Mouse (Mus musculus) ES-CJ7 (cell line): ENCODE measurements around the gene Sec1.

ENCODE experiments used
- DNase-seq: peaks from one replicate; pipeline ENCODE4 v3.0.0; 2011; ENCODE audit warnings: low read depth, low spot score

Gene Sec1

DNA sequence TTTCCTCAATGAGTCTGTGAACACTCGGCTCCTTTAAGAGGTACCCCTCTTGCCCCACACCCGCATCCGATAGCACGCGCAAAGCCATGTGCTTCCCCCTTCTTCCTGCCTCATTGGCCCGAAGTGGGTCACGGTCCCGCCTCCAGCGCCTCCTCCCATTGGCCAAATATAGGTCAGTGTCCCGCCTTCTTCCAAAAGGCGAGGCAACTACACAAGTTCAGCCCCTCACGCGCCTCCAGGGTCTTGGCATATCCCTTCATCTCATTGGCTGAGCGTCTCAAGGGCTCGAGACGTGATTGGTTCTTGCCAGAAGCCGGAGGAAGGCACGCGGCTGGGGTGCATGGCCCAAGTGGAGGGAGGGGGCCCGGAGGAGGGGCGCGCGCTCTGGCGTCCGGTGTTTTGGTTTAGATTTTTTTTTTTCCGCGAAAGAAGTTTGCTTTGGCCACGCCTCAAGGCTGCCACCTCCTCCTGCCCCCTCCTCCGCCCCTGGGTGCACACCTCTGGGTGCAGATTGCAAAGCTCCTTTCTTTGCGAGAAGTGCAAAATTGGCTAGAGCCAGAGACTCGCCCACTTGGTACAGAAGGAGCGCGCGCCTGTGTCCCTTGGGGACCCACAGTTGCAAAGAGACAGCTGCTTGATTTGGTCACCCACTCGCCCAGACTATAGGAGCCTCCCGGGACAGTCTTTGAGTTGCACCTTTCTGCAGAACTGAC lies 10.7 kb upstream of the Sec1 start, which contains the start of gene Dbp:
TSS of gene Dbp (plus strand) at position 359 of the 713 bp plus-strand sequence.
- DNase-seq = peak; percentile 99

DNA sequence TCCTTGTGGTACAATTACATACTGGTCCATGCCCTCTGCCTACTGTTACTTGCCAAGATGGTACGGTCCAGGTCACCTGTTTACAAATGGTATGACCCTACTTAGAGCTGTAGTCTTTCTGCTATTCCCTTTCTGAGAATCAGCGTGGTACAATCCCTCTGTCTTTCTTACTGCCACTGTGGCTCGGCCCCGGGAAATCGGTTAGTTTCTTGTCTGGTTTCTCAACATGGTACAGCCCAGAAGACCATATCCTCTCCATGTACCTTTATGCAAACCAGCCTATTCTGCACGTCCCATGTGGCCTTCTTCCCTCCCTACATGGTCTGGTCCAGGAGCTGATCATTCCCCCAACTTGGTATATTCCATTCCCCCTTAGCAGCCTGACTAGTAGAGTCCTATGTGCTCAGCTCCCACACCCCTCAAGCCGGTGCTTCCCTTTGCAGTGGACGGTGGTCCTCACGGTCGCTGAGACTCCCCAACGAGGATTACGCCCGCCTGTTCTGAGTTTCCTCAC lies 9.9 kb upstream of the Sec1 start:
- DNase-seq = peak; percentile 69

DNA sequence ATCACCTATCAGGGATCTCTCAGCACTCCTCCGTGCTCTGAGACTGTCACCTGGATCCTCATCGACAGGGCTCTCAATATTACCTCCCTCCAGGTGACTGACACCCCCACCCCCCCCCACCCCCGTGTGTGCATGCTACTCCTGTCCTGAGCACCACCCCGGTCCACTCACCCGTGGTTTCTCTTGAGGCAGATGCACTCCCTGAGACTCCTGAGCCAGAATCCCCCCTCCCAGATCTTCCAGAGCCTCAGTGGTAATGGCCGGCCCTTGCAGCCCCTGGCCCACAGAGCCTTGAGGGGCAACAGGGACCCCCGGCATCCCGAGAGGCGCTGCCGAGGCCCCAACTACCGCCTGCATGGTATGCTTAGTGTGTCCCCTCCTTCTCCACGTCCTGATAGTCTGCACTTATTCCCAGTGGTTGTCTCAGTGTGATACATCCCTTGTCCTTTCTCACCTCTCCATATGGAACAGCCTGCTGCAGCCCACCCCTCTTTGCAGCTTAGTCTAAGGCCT lies 9.4 kb upstream of the Sec1 start:
- no peak for DNase-seq

DNA sequence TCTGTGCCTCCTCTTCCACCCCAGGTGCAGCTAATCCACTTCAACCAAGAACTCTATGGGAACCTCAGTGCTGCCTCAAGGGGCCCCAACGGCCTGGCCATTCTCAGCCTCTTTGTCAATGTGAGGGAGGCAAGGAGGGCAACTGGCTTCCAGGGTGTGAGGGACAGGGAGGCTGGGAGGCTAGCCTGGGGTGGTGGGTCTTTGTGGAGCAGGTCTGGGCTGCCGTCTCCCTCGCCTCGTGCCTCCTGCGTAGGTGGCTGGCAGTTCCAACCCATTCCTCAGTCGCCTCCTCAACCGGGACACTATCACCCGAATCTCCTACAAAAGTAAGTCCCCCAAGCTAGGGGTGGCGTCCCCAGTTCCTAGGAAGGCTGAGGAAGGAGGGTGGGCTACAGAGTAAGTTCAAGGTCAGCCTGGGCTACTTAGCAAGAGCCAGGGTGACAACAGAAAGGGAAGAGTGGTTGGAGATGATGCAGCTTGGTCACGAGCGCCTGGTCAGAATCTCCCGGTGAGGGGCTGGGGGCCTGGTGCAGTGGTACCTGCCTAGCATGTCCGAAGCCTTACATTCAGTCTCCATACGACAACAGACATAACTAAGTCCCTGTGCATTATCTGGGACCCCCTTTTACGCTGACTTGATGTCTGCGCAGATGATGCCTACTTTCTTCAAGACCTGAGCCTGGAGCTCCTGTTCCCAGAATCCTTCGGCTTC lies 8.8 kb upstream of the Sec1 start:
- DNase-seq = no peak

DNA sequence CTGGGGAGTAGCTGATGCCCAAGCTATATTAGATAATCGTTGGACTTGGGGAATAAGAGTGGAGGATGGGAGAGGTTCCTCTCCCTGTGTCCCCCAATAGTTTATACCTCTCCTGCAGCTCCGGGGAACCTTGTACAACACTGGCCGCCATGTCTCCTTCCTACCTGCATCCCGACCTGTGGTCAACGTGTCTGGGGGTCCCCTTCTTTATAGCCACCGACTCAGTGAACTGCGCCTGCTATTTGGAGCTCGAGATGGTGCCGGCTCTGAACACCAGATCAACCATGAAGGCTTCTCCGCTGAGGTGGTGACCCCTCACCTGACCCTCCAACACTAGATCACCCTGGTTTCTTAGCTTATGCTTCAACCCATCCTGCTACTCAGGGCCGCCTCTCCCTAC lies 8.1 kb upstream of the Sec1 start:
- DNase-seq = no peak

DNA sequence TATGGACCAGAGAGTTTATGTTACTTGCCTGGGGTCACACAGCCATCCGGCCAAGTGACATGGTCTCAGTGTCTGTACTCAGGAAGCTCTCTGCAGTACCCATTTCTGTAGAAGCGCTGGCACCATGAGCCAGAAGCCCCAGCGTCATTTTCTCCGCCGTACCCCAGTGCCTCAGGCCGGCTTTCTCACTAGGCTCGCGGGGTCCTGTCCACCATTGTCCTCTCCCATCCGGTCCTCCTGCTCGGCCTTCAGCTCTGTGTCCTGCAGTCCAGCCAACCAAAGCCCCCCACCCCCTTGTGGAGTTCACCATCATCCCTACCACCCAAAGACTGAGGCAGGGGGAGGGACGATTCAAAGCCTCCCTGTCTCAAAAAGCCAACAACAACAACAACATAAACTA lies 7.4 kb upstream of the Sec1 start:
- DNase-seq = no peak

DNA sequence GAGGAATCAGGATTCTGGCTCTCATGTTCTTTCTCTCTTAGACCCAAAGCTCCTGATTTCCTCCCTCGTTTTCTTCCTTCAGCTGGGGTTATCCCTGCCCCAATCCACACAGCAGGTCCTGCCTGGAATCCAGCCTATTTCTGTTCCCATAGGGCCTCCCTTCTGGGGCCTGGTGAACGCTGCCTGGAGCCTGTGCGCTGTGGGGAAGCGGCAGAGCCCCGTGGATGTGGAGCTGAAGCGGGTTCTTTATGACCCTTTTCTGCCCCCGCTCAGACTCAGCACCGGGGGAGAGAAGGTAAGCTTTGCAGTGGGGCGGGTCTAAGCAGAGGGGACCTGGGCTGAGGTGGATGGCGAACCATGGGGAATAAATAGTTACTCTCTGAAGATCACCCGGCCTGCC lies 6.9 kb upstream of the Sec1 start:
- no peak for DNase-seq

DNA sequence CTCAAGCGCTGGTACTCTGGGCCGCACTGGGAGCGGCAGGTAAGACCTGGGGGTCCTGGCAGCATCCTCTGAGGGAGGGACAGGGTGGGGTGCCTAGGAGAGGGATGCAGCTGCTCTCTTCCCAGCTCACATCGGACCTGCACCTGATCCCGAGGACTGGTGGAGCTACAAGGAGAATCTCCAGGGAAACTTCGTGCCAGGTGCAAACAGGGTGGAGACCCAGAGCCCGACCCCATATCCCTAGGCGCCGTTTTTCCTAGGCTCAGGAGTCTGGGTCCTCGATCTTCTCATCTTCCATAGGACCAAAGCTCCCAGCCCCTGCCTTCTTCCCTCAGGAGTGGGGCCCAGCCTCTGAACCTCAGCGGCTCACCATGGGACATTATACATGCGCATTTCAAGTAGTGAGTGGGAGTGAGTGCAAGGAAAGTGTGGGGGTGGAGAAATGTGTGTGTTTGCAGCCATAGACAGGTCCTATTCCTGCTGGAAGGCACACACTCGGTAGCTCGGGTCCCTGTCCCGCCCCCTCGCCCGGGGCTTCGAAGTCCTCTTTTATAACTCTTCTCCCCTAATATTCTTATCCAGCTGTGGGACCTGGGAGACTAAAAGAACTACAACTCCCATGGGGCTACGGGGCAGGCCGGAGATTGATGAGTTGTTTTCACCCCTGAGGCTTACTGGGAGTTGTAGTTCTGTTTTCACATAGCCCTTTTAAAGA lies 6.3 kb upstream of the Sec1 start:
- DNase-seq = peak; percentile 87

DNA sequence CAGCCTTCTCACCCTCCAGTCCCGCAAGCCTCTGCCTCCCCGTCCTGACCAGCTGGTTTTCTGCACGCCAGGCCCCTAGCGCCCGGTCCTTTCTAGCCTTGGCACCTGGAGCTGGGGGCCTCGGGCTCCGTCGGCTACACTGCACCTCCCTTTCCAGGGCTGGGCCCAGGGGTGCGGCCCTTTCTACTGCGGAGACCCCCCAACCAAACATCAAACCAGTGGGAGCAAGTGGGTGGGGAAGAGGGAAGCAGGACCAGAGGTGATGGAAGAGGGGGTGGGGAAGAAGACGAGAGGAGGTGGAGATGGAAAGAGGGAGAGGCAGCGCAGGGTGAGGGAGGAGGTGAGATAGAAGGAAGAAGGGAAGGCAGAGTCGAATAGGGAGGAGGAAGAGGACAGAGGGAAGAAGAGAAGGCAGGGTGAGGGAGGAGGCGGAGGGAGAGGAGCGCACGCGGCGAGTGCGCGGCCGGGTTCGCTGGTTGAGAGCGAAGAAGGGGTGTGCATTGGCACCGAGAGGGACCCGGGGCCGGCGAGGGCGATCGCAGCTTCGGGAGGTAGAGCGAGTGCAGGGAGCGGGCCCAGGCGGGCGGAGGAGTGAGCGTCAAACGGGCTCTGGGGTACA lies 5.4 kb upstream of the Sec1 start, which contains the start of gene Car11:
TSS of gene Car11 (plus strand) at position 321 of the 619 bp plus-strand sequence.
- DNase-seq = no peak

DNA sequence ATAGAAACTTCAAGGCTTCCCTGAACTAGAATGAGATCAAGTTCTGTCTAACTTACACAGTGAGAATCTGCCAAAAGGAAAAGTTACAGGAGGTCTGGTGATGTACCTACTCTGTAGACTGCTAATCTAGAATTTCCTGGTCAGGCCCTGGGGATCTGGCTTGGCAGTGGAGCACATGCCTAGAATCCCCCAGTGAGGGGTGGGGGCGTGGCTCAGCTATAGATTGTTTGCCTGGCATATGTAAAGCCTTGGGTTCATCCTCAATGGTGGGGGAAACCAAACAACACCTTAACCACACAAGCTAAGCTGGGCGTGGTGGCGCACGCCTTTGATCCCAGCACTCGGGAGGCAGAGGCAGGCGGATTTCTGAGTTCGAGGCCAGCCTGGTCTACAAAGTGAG lies 3.7 kb upstream of the Sec1 start:
- DNase-seq = no peak

DNA sequence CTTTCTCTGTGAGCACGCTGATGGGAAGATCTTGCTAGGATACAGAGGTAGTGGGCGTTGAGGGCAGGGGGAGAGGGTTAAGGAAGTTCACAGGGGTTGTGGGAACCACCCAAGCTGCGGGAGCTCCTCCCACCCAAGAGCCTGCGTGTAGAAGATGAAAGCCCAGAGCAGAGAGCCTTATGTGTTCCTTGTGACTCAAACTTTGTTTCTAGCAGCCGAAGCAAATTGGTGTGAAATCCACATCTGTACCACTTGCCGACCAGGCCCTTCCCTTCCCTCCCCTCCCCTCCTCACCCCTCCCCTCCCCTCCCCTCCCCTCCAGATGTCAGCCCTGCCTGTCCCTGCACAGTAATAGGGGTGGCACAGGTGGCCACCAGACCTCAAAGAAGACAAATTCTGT lies 896 bp upstream of the Sec1 start:
- DNase-seq = no peak

DNA sequence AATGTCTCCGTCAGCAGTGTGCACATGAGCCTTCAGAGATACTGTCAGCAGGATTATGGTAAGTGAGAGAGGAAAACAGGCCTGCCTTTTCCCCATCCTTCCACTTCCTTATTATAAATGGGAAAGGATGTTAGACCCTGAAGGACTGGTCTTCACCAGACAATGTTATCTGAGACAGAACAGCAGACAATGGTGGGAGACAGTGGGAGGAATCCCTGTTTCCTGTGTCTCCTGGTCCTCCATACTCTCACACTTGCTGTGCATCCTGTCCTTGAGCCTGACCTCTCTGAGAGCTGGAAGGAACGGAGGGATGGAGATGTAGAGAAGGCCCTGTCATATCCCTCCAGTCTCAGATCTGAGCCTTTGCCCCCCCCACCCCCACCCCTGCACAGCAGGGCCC lies 1.8 kb downstream of the Sec1 start:
- no peak for DNase-seq

DNA sequence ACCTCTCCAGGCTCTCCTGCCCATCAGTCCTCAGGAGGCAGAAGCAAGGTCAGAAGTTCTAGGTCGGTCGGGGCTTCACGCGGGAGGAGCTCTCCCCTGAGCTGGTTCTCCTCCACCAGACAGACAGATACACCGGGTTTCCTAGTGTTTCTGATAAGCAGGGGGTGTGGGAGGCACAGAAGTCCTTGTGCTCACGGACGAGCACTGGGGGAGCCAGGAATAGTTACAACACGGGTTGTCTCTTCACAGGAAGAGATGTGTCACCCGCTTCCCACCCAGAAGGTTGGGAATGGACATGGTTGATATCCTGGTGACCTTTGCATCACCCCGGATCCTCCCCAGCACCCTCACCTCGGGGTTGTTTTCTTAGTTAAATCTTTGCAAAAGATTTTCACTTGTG lies 4.4 kb downstream of the Sec1 start:
- DNase-seq = no peak

DNA sequence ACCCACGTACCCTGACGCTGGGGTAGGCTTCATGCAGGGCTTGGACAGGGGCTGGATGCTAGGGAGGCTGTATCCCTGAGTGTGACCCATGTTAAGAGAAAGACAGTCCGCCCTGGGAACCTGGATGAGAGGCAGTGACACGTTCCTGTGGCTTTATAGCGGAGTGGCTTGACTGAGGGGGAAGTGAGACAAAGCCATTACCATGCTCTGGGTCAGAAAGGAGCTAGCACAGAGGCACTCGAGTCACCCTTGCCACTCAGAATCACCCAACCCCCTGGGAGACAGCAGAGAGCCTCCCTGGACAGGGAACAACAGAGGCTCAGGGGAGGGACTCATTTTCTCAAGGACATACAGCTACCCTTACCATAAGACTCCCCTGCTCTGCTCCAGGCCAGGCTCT lies 5.1 kb downstream of the Sec1 start:
- DNase-seq = no peak

DNA sequence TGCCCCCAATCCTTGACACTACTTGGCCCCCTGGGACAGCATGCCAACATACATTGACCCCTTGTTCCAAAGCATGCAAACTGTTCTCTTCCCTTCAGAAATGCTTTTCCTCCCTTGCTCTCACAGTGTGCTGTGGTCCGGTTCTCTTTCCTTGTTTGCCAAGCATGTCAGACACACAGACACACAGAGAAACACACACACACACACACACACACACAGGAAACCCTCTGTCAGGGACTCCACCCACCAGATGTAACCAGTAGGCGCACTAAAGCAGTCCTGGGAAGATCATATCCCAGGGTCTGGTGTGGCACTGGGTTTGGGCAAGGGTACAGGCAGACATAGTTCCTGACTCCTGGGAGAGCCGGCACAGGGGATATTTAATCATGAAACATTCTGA lies 7.4 kb downstream of the Sec1 start:
- DNase-seq = no peak

DNA sequence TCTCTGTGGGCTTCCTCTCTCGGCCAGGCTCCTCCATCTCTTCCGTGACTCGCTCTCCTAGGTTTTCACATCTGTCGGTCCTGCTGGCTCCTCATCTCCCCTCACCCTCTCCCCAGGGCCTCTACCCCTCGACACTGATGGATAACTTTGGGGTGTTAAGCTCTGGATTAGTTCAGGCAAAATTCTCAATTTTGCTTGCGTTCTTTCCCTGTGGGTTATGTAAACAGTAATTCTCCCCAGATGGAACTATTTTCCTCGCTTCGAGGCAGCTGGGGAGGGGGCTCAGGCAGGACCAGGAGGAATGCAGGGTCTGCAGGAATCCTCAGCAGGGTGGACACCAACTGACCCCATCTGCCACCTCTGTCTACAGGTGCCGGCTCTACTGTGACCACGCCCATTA lies 8.4 kb downstream of the Sec1 start:
- DNase-seq = no peak

DNA sequence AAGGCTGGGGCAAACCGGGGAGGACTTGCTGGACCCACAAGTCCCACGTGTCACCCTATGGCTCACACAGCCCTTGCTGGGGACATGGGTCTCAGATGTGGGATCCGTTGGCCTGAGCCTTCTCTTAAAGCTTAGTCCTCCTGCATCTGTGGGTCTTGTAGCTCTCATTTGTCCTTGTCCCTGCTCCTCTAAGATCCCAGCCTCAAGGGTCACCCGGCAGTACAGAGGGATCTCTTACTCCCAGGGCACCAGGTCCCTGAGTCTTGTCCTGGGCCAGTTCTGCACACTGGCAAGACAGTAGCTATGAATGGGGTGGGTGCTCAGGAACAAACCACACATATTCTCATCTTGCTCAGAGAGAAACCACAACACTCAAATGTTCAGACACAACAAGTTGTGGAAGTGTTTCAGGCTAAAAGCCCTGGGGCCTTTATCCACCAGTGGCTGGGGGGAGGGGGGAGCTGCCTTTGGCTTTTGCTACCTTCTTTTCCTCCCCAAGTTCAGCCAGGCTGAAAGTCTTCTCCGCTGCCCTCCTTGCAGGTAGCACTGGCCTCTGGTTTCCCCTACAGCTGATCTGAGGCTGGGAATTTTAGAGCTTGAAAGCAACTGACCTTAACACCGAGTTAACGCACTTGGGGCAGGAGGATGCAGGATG lies 10.7 kb downstream of the Sec1 start, which contains the start of gene Ntn5:
TSS of gene Ntn5 (plus strand) at position 627 of the 655 bp plus-strand sequence.
- no peak for DNase-seq

DNA sequence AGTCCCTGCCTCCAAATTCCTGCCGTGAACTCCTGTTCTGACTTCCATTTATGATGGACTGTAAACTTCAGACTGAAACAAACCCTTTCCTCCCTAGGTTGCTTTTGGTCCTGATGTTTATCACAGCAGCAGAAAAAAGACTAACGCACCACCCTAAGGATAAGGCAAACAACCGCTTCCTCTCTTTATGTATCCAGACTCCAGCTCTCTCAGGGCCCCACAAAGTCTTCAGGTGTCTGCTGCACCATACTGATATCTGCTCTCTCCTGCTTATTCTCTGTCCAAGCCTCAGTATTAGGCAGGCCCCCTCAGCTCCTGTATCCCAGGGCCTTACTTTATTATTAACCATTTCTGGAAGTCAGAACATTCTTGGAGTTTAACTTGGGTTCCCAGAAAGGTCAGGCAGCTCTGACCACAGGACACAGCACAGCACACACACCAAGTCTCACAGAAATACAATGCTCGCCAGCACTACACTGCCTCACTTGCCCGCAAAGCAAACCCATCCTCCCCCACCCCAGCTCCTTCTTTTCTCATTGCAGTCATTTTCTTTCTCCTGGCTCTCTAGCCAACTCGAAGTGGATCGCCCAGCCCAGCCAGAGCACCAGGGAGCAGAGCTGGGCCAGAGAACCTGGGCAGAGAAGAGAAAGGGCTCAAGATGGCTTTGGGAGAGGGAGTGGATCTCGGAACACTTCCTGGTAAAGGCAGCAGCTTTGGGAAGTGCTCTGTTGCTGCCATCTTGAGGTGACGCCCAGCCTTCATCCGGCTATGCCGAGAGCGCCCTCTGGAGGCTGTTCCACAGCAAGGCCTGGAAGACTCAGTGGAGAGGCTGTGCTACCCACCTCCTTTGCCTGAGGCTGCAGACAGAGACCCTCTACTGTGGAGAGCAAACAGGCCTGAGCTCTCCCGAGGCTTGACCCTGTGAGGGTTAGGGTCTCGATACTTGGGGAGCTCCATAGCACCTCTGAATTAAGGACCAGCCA lies 11.8 kb downstream of the Sec1 start:
- peak; percentile 92 for DNase-seq

DNA sequence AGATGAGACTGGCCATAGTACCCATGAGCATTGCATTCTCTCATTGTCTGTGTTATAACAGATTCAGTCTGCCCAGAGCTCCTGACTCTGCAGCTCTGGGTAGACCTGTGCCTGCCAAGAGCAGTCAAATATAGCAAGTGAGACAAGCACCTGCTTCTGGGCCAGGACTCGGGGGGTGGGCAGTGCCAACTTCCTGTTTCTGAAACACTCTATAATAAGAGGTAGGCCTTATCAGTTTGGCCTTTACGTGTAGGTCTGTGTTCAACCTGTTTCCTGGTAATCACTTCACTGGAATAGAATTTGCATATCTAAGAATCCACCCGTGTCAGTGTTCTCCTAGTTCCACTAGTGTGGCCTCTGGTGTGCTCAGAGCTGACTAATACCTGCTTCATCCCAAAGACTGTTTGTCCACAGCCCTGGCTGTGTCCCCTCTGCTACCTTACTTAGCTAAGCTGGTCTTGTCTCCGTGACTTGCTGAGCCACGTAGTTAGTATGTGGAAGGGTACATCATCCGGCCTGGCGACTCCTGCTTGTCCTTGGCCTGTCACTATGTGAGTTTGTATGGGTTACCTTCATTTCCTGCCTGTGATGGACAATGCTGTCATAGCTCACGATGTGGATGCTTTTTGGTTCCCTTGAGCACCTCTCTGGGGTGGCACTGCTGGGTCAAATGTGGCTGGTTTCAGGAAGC lies 13.0 kb downstream of the Sec1 start:
- DNase-seq = no peak
